Mouse (Mus musculus): ENCODE measurements around the gene Calhm1. TPM values are rescaled to one million over a fixed set of nuclear protein-coding genes. Genes with fewer than 3 reads are reported as not detected.

The Calhm1 gene
- total RNA-seq, 2 experiments from 2014 or later, result not detected

Other genes starting within 250 kb of the Calhm1 start
- 100 to 1,000 TPM; 183 to 189 TPM for gene Ina, start 129.6 kb downstream of the Calhm1 start, total RNA-seq (2021)
- 10 to 100 TPM; 69.8 to 84.2 TPM for gene Nt5c2, start 129.1 kb downstream of the Calhm1 start, total RNA-seq (2021)
- gene Pcgf6, start 93.3 kb downstream of the Calhm1 start, total RNA-seq (2021), result 10 to 100 TPM; 21.3 to 24.6 TPM
- gene Taf5, start 76.5 kb downstream of the Calhm1 start, total RNA-seq (2021), result 1 to 10 TPM; 5.6 to 6.5 TPM
- 100 to 1,000 TPM; 819 to 918 TPM for gene Usmg5, start 53.6 kb downstream of the Calhm1 start, total RNA-seq (2021)
- 10 to 100 TPM; 17.4 to 18.9 TPM for gene Pdcd11, start 53.5 kb downstream of the Calhm1 start, total RNA-seq (2021)
- 1 to 10 TPM; 4.0 to 4.2 TPM for gene Calhm2, start 6.0 kb downstream of the Calhm1 start, total RNA-seq (2021)
- gene Calhm3, start 13.5 kb upstream of the Calhm1 start, total RNA-seq (2021), result not detected
- gene Neurl1a, start 34.6 kb upstream of the Calhm1 start, total RNA-seq (2021), result 100 to 1,000 TPM; 174 to 190 TPM